Mouse (Mus musculus) neural tube, embryonic 13.5 days (tissue): ENCODE measurements at regions not wholly inside any gene's neighbourhood (a gene's known extent, or its start where the extent isn't known, plus 50 kb on each side); places are given as distances from the start of the nearest gene placed in this dataset.

Source experiments
- ATAC-seq: fragments of 200-750 bp; cut with Nextera tagmentation; 2 replicates; pipeline ENCODE4 v1.8.0; 2017; ENCODE audit warnings: low read depth, mild to moderate bottlenecking, moderate TSS enrichment, moderate library complexity
- H3K27ac ChIP-seq: fragments of 300-500 bp; sonication (generic); replicated peaks from 2 replicates; pipeline ENCODE4 v1.5.1; 2015; ENCODE audit warnings: moderate library complexity, mild to moderate bottlenecking, inconsistent platforms
- H3K27me3 ChIP-seq: fragments of 300-500 bp; sonication (generic); 2 replicates; pipeline ENCODE4 v1.6.1; 2015; ENCODE audit warnings: mild to moderate bottlenecking, inconsistent platforms
- H3K36me3 ChIP-seq: fragments of 300-500 bp; sonication (generic); 2 replicates; pipeline ENCODE4 v1.6.1; 2015; ENCODE audit warnings: mild to moderate bottlenecking, inconsistent platforms
- H3K4me1 ChIP-seq: fragments of 300-500 bp; sonication (generic); replicated peaks from 2 replicates; pipeline ENCODE4 v1.6.1; 2015; ENCODE audit warnings: inconsistent platforms
- H3K4me2 ChIP-seq: fragments of 300-500 bp; sonication (generic); 2 replicates; pipeline ENCODE4 v1.6.1; 2015; ENCODE audit warnings: inconsistent platforms, mild to moderate bottlenecking, moderate library complexity
- H3K4me3 ChIP-seq: fragments of 300-500 bp; sonication (generic); 2 replicates; pipeline ENCODE4 v1.5.1; 2015; ENCODE audit warnings: mild to moderate bottlenecking, inconsistent platforms
- H3K9ac ChIP-seq: fragments of 300-500 bp; sonication (generic); 2 replicates; pipeline ENCODE4 v1.6.1; 2015; ENCODE audit warnings: moderate library complexity, mild to moderate bottlenecking, inconsistent platforms
- H3K9me3 ChIP-seq: fragments of 300-500 bp; sonication (generic); 2 replicates; pipeline ENCODE4 v1.6.1; 2016; ENCODE audit warnings: inconsistent platforms
- WGBS: fragments of 180-500 bp; shearing (Covaris S2); methylation state at CpG from one replicate; pipeline ENCODE4 v1.1.7; 2015; 5-methylcytosine and 5-hydroxymethylcytosine counted together

GRCm38 (mm10) chr1:137360688-137361570 is 400.7 kb upstream of the Nr5a2 start:
- H3K27me3 ChIP-seq: no peaks in the 10 kb centered on the region
- no peaks in the 10 kb centered on the region for H3K36me3 ChIP-seq
- H3K4me1 ChIP-seq: peaks cover 5% of the 10 kb centered on the region; the same call in 1 of the 2 replicates
- H3K9ac ChIP-seq: no peak overlapping the region
- no peak overlapping the region for H3K4me2 ChIP-seq
- no peak; the same call in 1 of the 2 replicates for ATAC-seq
- WGBS: 55% methylated on average over 16 of the region's 16 CpGs
- H3K9me3 ChIP-seq: no peaks in the 10 kb centered on the region
- H3K27ac ChIP-seq: peak overlapping the region; percentile 49
- no peak overlapping the region for H3K4me3 ChIP-seq

GRCm38 (mm10) chr1:137355941-137356512 is 395.8 kb upstream of the Nr5a2 start:
- Histone ChIP-seq H3K4me2 (no peak overlapping the region), H3K36me3 (no peaks in the 10 kb centered on the region), H3K9ac (no peak overlapping the region), H3K4me1 (peaks cover 5% of the 10 kb centered on the region; the same call in 1 of the 2 replicates), H3K4me3 (no peak overlapping the region), H3K9me3 (no peaks in the 10 kb centered on the region), H3K27ac (no peak overlapping the region), H3K27me3 (no peaks in the 10 kb centered on the region)
- no peak for ATAC-seq
- WGBS: 41% methylated on average over 4 of the region's 4 CpGs

DNA sequence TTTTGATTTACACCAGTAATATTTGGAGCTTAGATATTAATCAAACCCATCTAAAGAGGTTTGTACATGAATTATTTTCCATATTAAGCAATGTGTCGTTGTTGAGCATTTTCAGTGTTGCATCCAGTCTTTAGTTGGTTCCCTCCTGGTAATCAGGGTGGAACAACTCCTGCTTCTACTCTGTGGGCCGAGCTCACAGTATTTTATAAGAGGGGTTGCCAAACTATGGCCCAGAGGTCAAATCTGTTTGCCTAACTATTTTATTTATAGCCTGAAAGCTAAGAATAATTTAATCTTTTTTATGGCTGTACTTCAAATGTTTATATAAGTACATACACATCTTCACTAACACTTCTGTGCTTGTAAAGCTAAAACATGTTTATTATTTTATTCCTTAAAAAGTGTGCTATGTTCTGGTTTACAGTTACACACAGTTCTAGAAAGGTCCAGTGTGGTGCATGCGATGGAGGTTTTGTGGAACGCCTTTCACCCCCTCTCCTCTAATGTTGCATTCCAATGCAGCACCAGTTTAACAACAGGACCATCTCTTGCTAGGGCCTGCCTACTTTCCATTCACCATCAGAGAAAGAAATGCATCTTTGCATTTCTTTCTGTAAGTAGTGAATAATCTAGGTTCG is 392.3 kb upstream of the Nr5a2 start:
- H3K9me3 ChIP-seq: no peaks in the 10 kb centered on the region
- H3K36me3 ChIP-seq: no peaks in the 10 kb centered on the region
- H3K9ac ChIP-seq: no peak overlapping the region
- ATAC-seq: no peak
- H3K4me3 ChIP-seq: no peak overlapping the region
- H3K27me3 ChIP-seq: no peaks in the 10 kb centered on the region
- 89% methylated on average over 5 of the region's 5 CpGs for WGBS
- H3K27ac ChIP-seq: no peak overlapping the region
- H3K4me2 ChIP-seq: no peak overlapping the region
- no peaks in the 10 kb centered on the region for H3K4me1 ChIP-seq

- 89% methylated on average over 2 of the region's 2 CpGs for WGBS
- Histone ChIP-seq H3K27me3 (no peaks in the 10 kb centered on the region), H3K27ac (no peak overlapping the region), H3K4me1 (peaks cover 16% of the 10 kb centered on the region), H3K9me3 (no peaks in the 10 kb centered on the region), H3K4me3 (no peak overlapping the region), H3K36me3 (no peaks in the 10 kb centered on the region), H3K4me2 (no peak overlapping the region), H3K9ac (no peak overlapping the region)
- no peak for ATAC-seq
These were observed 373.9 kb upstream of the Nr5a2 start for GRCm38 (mm10) chr1:137334137-137334536.

DNA sequence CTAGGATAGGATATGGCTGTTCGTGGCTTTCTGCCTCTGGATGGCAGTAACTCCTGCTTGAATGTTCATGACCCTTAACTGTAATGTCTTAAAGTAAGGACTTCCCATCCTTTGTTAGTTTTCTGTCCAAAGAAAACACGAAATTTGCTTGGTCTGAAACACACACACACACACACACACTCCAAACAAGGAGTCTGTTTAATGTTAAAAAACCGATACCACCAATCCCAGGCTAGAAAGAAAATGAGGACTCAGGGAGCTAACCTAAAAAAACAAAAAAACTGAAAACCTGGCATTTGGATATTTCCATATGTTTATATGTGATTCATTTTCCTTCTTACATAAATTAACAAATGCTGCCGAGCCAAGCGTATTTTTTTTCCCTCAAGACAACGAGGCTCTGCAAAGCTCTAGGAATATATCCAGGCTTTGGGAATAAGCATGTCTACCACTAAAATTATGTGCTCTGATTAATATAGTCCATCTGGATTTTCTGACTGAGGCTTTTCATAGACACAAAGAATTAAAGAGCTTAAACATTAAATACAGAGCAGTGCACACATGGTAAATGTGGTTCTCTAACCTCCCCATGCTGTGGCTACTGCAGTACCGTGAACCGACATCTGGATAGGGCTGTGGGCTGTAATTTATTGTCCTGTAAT is 372.0 kb upstream of the Nr5a2 start:
- H3K36me3 ChIP-seq: no peaks in the 10 kb centered on the region
- no peak overlapping the region; the same call in none of the 2 replicates for H3K27ac ChIP-seq
- H3K9ac ChIP-seq: 0 out of 2 replicates have a peak overlapping the region, but pooled peaks have one; percentile 22
- H3K4me1 ChIP-seq: peaks cover 16% of the 10 kb centered on the region
- H3K4me3 ChIP-seq: no peak overlapping the region
- ATAC-seq: peak; percentile 85
- 30% methylated on average over 8 of the region's 8 CpGs for WGBS
- H3K4me2 ChIP-seq: peak overlapping the region; percentile 16; the same call in 1 of the 2 replicates
- no peaks in the 10 kb centered on the region for H3K27me3 ChIP-seq
- no peaks in the 10 kb centered on the region for H3K9me3 ChIP-seq

DNA sequence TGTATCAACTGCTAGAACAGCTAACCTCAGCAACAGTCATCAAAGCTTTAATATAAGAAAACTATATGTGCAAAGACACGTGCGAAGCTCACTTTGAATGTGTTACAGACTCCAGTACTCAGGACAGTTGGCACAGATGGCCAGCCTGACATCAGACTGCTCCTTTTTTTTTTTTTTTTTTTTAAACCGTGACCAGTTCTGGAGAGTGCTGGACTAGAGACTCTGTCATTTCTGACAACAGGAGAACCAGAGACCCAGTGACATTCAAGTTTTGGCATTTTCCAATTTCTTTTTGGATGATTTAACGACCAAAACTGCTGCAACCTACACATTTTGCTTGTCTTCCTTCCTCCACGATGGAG is 371.5 kb upstream of the Nr5a2 start:
- Histone ChIP-seq H3K4me2 (peak overlapping the region; percentile 16; the same call in 1 of the 2 replicates), H3K9me3 (no peaks in the 10 kb centered on the region), H3K27ac (no peak overlapping the region; the same call in 1 of the 2 replicates), H3K4me1 (peaks cover 16% of the 10 kb centered on the region), H3K36me3 (no peaks in the 10 kb centered on the region), H3K4me3 (no peak overlapping the region), H3K9ac (0 out of 2 replicates have a peak overlapping the region, but pooled peaks have one; percentile 22), H3K27me3 (no peaks in the 10 kb centered on the region)
- ATAC-seq: peak; percentile 29; the same call in 1 of the 2 replicates
- 41% methylated on average over 5 of the region's 5 CpGs for WGBS

DNA sequence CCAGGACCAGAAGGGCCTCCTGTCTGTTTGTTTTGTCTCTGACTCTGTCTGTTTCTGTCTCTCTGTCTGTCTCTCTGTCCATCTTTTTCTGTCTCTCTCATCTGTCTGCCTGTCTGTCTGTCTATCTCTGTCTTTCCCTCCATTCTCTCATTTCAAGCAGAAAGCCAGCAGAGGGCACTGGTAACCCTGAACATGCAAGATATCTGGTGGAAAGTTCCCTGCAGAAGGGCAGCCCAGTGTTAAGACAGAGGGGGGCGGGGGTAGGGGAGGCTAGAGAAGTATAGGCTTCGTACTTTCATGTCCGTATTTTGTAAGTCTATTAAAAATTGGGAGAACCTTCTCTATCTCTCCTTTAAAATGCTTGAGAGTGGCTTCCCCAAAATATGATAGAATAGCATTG is 370.4 kb upstream of the Nr5a2 start:
- 0 out of 2 replicates have a peak, but pooled peaks have one; percentile 51 for ATAC-seq
- Histone ChIP-seq H3K36me3 (no peaks in the 10 kb centered on the region), H3K27me3 (no peaks in the 10 kb centered on the region), H3K4me2 (no peak overlapping the region), H3K4me1 (peaks cover 16% of the 10 kb centered on the region), H3K9me3 (no peaks in the 10 kb centered on the region), H3K27ac (no peak overlapping the region), H3K4me3 (no peak overlapping the region), H3K9ac (no peak overlapping the region)
- WGBS: 27% methylated on average over 3 of the region's 3 CpGs

DNA sequence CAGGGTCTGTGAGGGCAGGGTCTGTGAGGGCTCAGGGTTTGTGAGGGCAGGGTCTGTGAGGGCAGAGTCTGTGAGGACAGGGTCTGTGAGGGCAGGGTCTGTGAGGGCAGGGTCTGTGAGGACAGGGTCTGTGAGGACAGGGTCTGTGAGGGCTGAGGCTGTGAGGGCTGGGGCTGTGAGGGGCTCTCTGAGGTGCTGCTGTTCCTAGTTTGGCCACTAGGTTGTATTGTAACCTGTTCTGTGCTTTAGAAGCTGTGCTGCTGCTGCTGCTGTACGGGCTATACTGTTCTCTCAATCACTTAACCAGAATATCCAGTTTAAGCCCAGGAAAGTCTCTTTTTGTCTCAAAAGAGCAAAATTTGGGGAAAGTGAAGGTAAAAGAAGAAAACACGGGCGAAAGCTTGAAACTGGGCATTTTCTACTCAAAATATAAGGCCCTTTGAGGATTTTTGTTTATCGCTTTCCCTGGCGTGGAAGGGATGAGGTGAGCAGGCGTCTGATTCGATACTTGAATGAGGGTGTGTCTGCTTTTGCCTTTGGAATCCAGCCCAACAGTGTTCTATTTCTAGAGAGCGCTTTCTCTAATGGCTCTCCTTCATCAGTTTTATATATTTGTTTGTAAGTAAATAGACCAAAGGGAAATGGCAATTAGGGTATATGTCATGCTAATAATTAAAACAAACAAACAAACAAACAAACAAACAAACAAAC is 363.8 kb upstream of the Nr5a2 start:
- ATAC-seq: peak; percentile 91
- H3K4me2 ChIP-seq: peak overlapping the region; percentile 36
- 0 out of 2 replicates have a peak, but pooled peaks cover 11% of the 10 kb centered on the region for H3K4me1 ChIP-seq
- H3K27me3 ChIP-seq: no peaks in the 10 kb centered on the region
- H3K9ac ChIP-seq: no peak overlapping the region
- no peaks in the 10 kb centered on the region for H3K9me3 ChIP-seq
- H3K36me3 ChIP-seq: no peaks in the 10 kb centered on the region
- H3K27ac ChIP-seq: no peak overlapping the region
- WGBS: 37% methylated on average over 8 of the region's 8 CpGs
- no peak overlapping the region for H3K4me3 ChIP-seq

GRCm38 (mm10) chr1:137323035-137323680 is 362.9 kb upstream of the Nr5a2 start:
- Histone ChIP-seq H3K36me3 (no peaks in the 10 kb centered on the region), H3K27ac (no peak overlapping the region), H3K4me1 (0 out of 2 replicates have a peak, but pooled peaks cover 11% of the 10 kb centered on the region), H3K4me2 (no peak overlapping the region), H3K27me3 (no peaks in the 10 kb centered on the region), H3K9me3 (no peaks in the 10 kb centered on the region), H3K4me3 (no peak overlapping the region), H3K9ac (no peak overlapping the region)
- WGBS: 18% methylated on average over 2 of the region's 2 CpGs
- ATAC-seq: peak; percentile 55; the same call in 1 of the 2 replicates

- Histone ChIP-seq H3K4me2 (no peak overlapping the region), H3K9me3 (no peaks in the 10 kb centered on the region), H3K4me1 (no peaks in the 10 kb centered on the region), H3K4me3 (no peak overlapping the region), H3K27ac (no peak overlapping the region), H3K27me3 (no peaks in the 10 kb centered on the region), H3K9ac (no peak overlapping the region), H3K36me3 (no peaks in the 10 kb centered on the region)
- ATAC-seq: no peak
- 75% methylated on average over 5 of the region's 5 CpGs for WGBS
These were observed 342.6 kb upstream of the Nr5a2 start for GRCm38 (mm10) chr1:137302757-137303422.
